Mouse (Mus musculus) CD8-positive naive resting alpha-beta T cell, adult 57 days (primary cell): Measurements from ENCODE around the gene Syk. TPM values are rescaled to one million over a fixed set of nuclear protein-coding genes. Genes with fewer than 3 reads are reported as not detected.

ENCODE experiments used
- total RNA-seq: library from RNA; stranded (reverse); gene quantifications from one replicate; pipeline ENCODE4 v1.2.4, GENCODE M21; 2023

Syk gene
- total RNA-seq, result 60.9 TPM

DNA sequence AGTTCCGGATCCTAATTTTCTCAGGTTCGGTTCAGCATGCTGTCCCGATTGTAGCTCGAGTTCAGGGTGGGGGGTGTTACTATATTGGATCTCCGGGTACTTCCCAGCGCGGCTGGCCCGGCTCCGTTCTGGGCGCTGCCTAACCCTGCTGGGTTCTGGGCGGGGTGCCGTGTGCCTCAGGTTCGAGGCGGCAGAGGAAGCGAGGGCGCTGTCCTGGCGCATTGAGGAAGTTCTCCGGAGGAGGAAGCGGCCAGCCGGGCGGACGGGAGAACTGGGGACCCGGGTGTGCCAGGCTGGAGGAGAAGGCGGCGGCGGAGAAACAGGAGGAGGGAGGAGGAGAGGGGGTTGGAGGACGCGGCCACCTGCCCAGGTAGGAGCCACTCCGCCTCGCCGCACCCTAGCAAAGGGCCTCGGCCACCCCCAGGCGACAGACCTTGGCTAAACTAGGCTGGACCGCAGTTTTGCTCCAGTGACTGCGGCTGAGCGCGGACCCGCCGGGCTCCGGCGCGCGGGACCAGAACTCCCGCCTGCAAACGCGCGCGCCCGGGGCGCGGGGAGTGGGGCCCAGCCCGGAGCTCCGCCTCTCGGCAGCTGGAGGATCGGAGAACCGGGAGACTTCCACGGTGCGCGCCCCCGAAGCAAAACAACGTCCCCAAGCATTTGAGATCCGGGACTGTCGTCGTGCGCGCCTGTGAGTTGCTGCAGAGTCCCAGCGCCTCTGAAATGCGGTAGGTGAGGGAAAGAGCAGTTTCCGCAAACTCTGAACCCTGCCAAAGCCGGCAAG is at the start of gene Syk:
Gene Syk, plus strand, starts transcription at position 296 of the 784 bp plus-strand sequence.

Other genes starting within 250 kb of the Syk start
- gene Diras2, start 51.9 kb upstream of the Syk start, total RNA-seq, result 0.52 TPM